In the genomic region with DNA sequence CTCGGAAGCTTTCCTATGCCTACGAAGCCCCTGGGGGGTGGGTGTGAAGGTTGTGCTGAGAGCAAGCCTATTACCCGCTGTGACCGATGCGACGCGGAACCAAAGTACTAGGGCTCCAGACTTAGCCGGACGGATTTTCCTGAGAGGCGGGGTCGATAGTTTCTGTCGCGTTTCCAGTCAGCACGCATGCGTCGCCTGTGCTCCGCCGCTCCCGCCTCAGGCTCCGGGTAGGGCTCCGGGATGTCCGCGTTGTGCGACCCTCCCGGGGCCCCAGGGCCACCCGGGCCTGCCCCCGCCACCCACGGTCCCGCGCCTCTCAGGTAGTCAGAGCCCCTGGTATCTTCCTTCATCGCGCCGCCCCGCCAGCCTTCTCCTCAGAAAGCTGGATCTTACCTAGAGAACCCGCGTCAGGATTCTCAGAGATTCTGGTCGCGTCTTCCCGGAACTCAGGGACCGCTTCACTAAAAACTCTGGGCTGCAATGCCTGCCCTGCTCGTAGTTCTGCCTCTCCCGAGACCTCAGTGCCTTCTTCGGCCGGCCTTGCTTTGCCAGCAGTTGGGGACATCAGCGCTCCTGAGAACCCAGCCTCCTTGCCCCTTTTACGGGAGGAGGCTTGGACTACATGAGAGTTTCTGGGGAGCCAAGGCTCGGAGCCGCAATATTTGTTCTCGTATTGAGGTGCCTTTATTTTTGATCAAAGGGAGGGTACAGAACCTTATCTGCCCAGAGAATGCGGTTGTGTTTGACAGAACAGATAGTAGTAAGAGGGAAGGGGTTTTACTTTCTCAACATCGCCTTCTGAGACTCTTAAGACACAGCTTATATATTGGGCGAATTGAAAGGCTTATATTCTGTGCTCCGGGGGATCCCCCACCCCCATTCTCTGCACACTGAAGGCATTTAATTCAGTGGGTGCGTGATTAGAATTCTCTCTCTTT, we compare ENCODE assay signal across 8 mouse cellular contexts. TPM values are rescaled to one million over a fixed set of nuclear protein-coding genes. Genes with fewer than 3 reads are reported as not detected.
DNase-seq lines count a peak whose midpoint lies in the region; ATAC-seq and TF ChIP-seq lines count a peak whose summit lies in the region.

A gene (plus strand): TSS at position 177 of the 938 bp plus-strand sequence.

- H3K9me3 ChIP-seq in ES-Bruce4 (replicated peaks; ENCODE audit: control insufficient read depth, insufficient read depth, low read length, poor library complexity, severe bottlenecking), result no peaks in the 10 kb centered on the region
- no peaks in the 10 kb centered on the region for H3K9me3 ChIP-seq in forebrain, embryonic 13.5 days (replicated peaks)
- H3K9me3 ChIP-seq in heart, postnatal 0 days (replicated peaks; ENCODE audit: control insufficient read depth, low read length), result no peaks in the 10 kb centered on the region
- no peaks in the 10 kb centered on the region for H3K9me3 ChIP-seq in liver, embryonic 16.5 days (replicated peaks; ENCODE audit: control insufficient read depth, low read length)
- no peaks in the 10 kb centered on the region for H3K9me3 ChIP-seq in neural tube, embryonic 12.5 days
- no peaks in the 10 kb centered on the region for H3K9me3 ChIP-seq in stomach, postnatal 0 days (ENCODE audit: control insufficient read depth, low read length)

- TF ChIP-seq POLR2A in ES-Bruce4 (IDR thresholded peaks at IDR 0.05; ENCODE audit: insufficient read depth, low read length), result peak; percentile 66

- H3K4me1 ChIP-seq in ES-Bruce4 (ENCODE audit: control insufficient read depth, insufficient read depth, low read length), result peaks cover 1% of the 10 kb centered on the region
- H3K4me1 ChIP-seq in forebrain, embryonic 13.5 days, result peaks cover 31% of the 10 kb centered on the region
- H3K4me1 ChIP-seq in heart, postnatal 0 days (ENCODE audit: control insufficient read depth, insufficient read depth), result peaks cover 6% of the 10 kb centered on the region; the same call in 1 of the 2 replicates
- H3K4me1 ChIP-seq in liver, embryonic 16.5 days (ENCODE audit: control insufficient read depth, low read depth, low read length), result peaks cover 30% of the 10 kb centered on the region
- H3K4me1 ChIP-seq in neural tube, embryonic 12.5 days, result peaks cover 32% of the 10 kb centered on the region
- 0 out of 2 replicates have a peak, but pooled peaks cover 3% of the 10 kb centered on the region for H3K4me1 ChIP-seq in stomach, postnatal 0 days (replicated peaks; ENCODE audit: control insufficient read depth, insufficient read depth)

- peaks cover 36% of the 10 kb centered on the region for H3K36me3 ChIP-seq in ES-Bruce4 (ENCODE audit: control insufficient read depth, insufficient read depth, low read length, poor library complexity, severe bottlenecking)
- peaks cover 40% of the 10 kb centered on the region for H3K36me3 ChIP-seq in forebrain, embryonic 13.5 days (ENCODE audit: poor library complexity, severe bottlenecking)
- H3K36me3 ChIP-seq in heart, postnatal 0 days (replicated peaks; ENCODE audit: control insufficient read depth, insufficient read depth, low read length), result peaks cover 11% of the 10 kb centered on the region
- peaks cover 10% of the 10 kb centered on the region for H3K36me3 ChIP-seq in liver, embryonic 16.5 days (ENCODE audit: control insufficient read depth, insufficient read depth)
- H3K36me3 ChIP-seq in neural tube, embryonic 12.5 days, result peaks cover 30% of the 10 kb centered on the region
- H3K36me3 ChIP-seq in stomach, postnatal 0 days (ENCODE audit: control insufficient read depth, insufficient read depth, low read length), result peaks cover 4% of the 10 kb centered on the region; the same call in 1 of the 2 replicates

- H3K9ac ChIP-seq in ES-Bruce4 (ENCODE audit: low read depth, poor library complexity, severe bottlenecking), result peak within 1 kb of the TSS; percentile 96
- H3K9ac ChIP-seq in forebrain, embryonic 13.5 days, result peak within 1 kb of the TSS; percentile 96
- peak within 1 kb of the TSS; percentile 88 for H3K9ac ChIP-seq in heart, postnatal 0 days (replicated peaks; ENCODE audit: low read depth, low read length)
- peak within 1 kb of the TSS; percentile 98 for H3K9ac ChIP-seq in liver, embryonic 16.5 days (ENCODE audit: low read depth, low read length)
- peak within 1 kb of the TSS; percentile 81 for H3K9ac ChIP-seq in neural tube, embryonic 12.5 days
- peak within 1 kb of the TSS; percentile 91 for H3K9ac ChIP-seq in stomach, postnatal 0 days (ENCODE audit: low read length)

- TF ChIP-seq EP300 in ES-Bruce4 (IDR thresholded peaks at IDR 0.05; ENCODE audit: insufficient read depth, low read depth, low read length), result peak; percentile 63; the same call in 1 of the 2 replicates
- TF ChIP-seq EP300 in heart, postnatal 0 days (IDR thresholded peaks at IDR 0.05; ENCODE audit: low read depth), result no peak
- no peak for TF ChIP-seq EP300 in stomach, postnatal 0 days (optimal IDR thresholded peaks at IDR 0.05)

- peak within 1 kb of the TSS; percentile 90 for H3K4me3 ChIP-seq in ES-Bruce4 (ENCODE audit: low read depth, low read length)
- H3K4me3 ChIP-seq in forebrain, embryonic 13.5 days, result peak within 1 kb of the TSS; percentile 93
- peak within 1 kb of the TSS; percentile 69 for H3K4me3 ChIP-seq in heart, postnatal 0 days (ENCODE audit: low read depth, low read length)
- peak within 1 kb of the TSS; percentile 83 for H3K4me3 ChIP-seq in liver, embryonic 16.5 days (ENCODE audit: low read depth, low read length)
- peak within 1 kb of the TSS; percentile 73 for H3K4me3 ChIP-seq in neural tube, embryonic 12.5 days
- H3K4me3 ChIP-seq in stomach, postnatal 0 days (ENCODE audit: low read depth, low read length), result peak within 1 kb of the TSS; percentile 88

- peak; percentile 88 for DNase-seq in c-Kit-positive CD71-positive TER-119-positive erythroid progenitor cells, embryonic 14.5 days (ENCODE audit: low spot score)
- peak; percentile 76 for DNase-seq in heart, postnatal 0 days (ENCODE audit: low spot score)
- peak; percentile 89 to 91 for DNase-seq in kidney, postnatal 4 days
- DNase-seq in stomach, postnatal 0 days (ENCODE audit: low spot score), result peak; percentile 88

- WGBS in forebrain, embryonic 13.5 days, result 4% methylated on average over 49 of the region's 54 CpGs
- WGBS in heart, postnatal 0 days, result 2% methylated on average over 54 of the region's 54 CpGs
- WGBS in liver, embryonic 16.5 days (ENCODE audit: insufficient replicate concordance), result under 1% methylated on average over 54 of the region's 54 CpGs
- WGBS in neural tube, embryonic 12.5 days, result 3% methylated on average over 54 of the region's 54 CpGs
- 1% methylated on average over 51 of the region's 54 CpGs for WGBS in stomach, postnatal 0 days

- peak within 1 kb of the TSS; percentile 87 for H3K4me2 ChIP-seq in forebrain, embryonic 13.5 days
- peak within 1 kb of the TSS; percentile 76 for H3K4me2 ChIP-seq in heart, postnatal 0 days (ENCODE audit: low read depth, low read length)
- peak within 1 kb of the TSS; percentile 73 for H3K4me2 ChIP-seq in liver, embryonic 16.5 days (ENCODE audit: low read depth, low read length)
- H3K4me2 ChIP-seq in neural tube, embryonic 12.5 days (replicated peaks), result peak within 1 kb of the TSS; percentile 92
- H3K4me2 ChIP-seq in stomach, postnatal 0 days (replicated peaks; ENCODE audit: low read depth), result peak within 1 kb of the TSS; percentile 87

- ATAC-seq in forebrain, embryonic 13.5 days, result peak; percentile 72
- peak; percentile 53 for ATAC-seq in heart, postnatal 0 days (ENCODE audit: insufficient read depth, low read depth)
- peak; percentile 50 for ATAC-seq in liver, embryonic 16.5 days (ENCODE audit: low read depth)
- peak; percentile 34 for ATAC-seq in neural tube, embryonic 12.5 days (ENCODE audit: low FRiP score, low read depth)
- ATAC-seq in stomach, postnatal 0 days (ENCODE audit: low FRiP score, low TSS enrichment), result peak; percentile 56

- TF ChIP-seq CTCF in ES-Bruce4 (IDR thresholded peaks at IDR 0.05; ENCODE audit: low read depth, low read length), result no peak
- no peak for TF ChIP-seq CTCF in heart, postnatal 0 days (IDR thresholded peaks at IDR 0.05; ENCODE audit: low read depth)
- TF ChIP-seq CTCF in stomach, postnatal 0 days (IDR thresholded peaks at IDR 0.05; ENCODE audit: low read depth), result no peak

- H3K27ac ChIP-seq in ES-Bruce4 (ENCODE audit: insufficient read depth, low read length), result peak within 1 kb of the TSS; percentile 10
- peak within 1 kb of the TSS; percentile 78 for H3K27ac ChIP-seq in forebrain, embryonic 13.5 days
- H3K27ac ChIP-seq in heart, postnatal 0 days (ENCODE audit: low read depth), result peak within 1 kb of the TSS; percentile 75
- peak within 1 kb of the TSS; percentile 93 for H3K27ac ChIP-seq in liver, embryonic 16.5 days (ENCODE audit: low read length)
- peak within 1 kb of the TSS; percentile 61 for H3K27ac ChIP-seq in neural tube, embryonic 12.5 days
- peak within 1 kb of the TSS; percentile 92 for H3K27ac ChIP-seq in stomach, postnatal 0 days (replicated peaks)

- H3K27me3 ChIP-seq in ES-Bruce4 (ENCODE audit: control insufficient read depth, insufficient read depth, low read length, poor library complexity, severe bottlenecking), result no peaks in the 10 kb centered on the region
- H3K27me3 ChIP-seq in forebrain, embryonic 13.5 days, result no peaks in the 10 kb centered on the region
- no peaks in the 10 kb centered on the region for H3K27me3 ChIP-seq in heart, postnatal 0 days (ENCODE audit: control insufficient read depth, insufficient read depth, low read length)
- no peaks in the 10 kb centered on the region for H3K27me3 ChIP-seq in liver, embryonic 16.5 days (ENCODE audit: control insufficient read depth, insufficient read depth, low read depth, low read length)
- no peaks in the 10 kb centered on the region for H3K27me3 ChIP-seq in neural tube, embryonic 12.5 days (replicated peaks)
- no peaks in the 10 kb centered on the region for H3K27me3 ChIP-seq in stomach, postnatal 0 days (ENCODE audit: control insufficient read depth, insufficient read depth, low read length)

RNA-seq across cellular contexts. Expression of the gene that starts here (rescaled TPM):
- polyA plus RNA-seq in ES-Bruce4 (2011; ENCODE audit: insufficient read depth, insufficient read length, low read depth, missing spikeins), result 23.1 and 26.7 TPM in 2 replicates
- polyA plus RNA-seq in forebrain, embryonic 13.5 days (2015; fragmentation: Nextera tagmentation; extraction: Ambion mirVana), result 37.9 and 44.5 TPM in 2 replicates
- 25.6 and 32.0 TPM in 2 replicates for total RNA-seq in heart, postnatal 0 days (2014; rRNA removed; ENCODE audit: low replicate concordance)
- polyA plus RNA-seq in heart, postnatal 0 days (2015; fragmentation: Nextera tagmentation; extraction: Ambion mirVana), result 12.8 and 14.2 TPM in 2 replicates
- polyA plus RNA-seq in liver, embryonic 16.5 days (2015; fragmentation: Nextera tagmentation; extraction: Ambion mirVana), result 18.3 and 21.1 TPM in 2 replicates
- 43.6 and 47.3 TPM in 2 replicates for polyA plus RNA-seq in neural tube, embryonic 12.5 days (2016; fragmentation: Nextera tagmentation; extraction: Ambion mirVana)
- polyA plus RNA-seq in stomach, postnatal 0 days (2015; fragmentation: Nextera tagmentation; extraction: Ambion mirVana), result 19.1 and 19.5 TPM in 2 replicates

Comparison
In these comparisons a context has a peak if more than half of its experiments do, and no peak if none do; other contexts are left out.
1. Peak in every context shown above with its lines: DNase-seq, ATAC-seq, H3K4me3 ChIP-seq and H3K27ac ChIP-seq.
2. H3K27ac ChIP-seq: peak in every context shown above with its lines; median percentile 93 in liver, embryonic 16.5 days; 92 in stomach, postnatal 0 days; 78 in forebrain, embryonic 13.5 days; 75 in heart, postnatal 0 days; 61 in neural tube, embryonic 12.5 days; 10 in ES-Bruce4.